Mouse (Mus musculus) stomach, embryonic 15.5 days (tissue): ENCODE results near the gene Eftud2. TPM values are rescaled to one million over a fixed set of nuclear protein-coding genes. Genes with fewer than 3 reads are reported as not detected.

ENCODE experiments used
- ATAC-seq: fragments of 200-750 bp; cut with Nextera tagmentation; 2 replicates; pipeline ENCODE4 v1.8.0; 2017; ENCODE audit warnings: low read depth, moderate number of reproducible peaks, moderate TSS enrichment; ENCODE audit not compliant: insufficient read depth, low FRiP score
- H3K27ac ChIP-seq: fragments of 300-500 bp; sonication (generic); 2 replicates; pipeline ENCODE4 v1.5.1; 2015; ENCODE audit warnings: mild to moderate bottlenecking, inconsistent platforms
- H3K27me3 ChIP-seq: fragments of 300-500 bp; sonication (generic); replicated peaks from 2 replicates; pipeline ENCODE4 v1.6.1; 2015; ENCODE audit warnings: inconsistent platforms
- H3K36me3 ChIP-seq: fragments of 300-500 bp; sonication (generic); 2 replicates; pipeline ENCODE4 v1.6.1; 2015; ENCODE audit warnings: inconsistent platforms
- H3K4me1 ChIP-seq: fragments of 300-500 bp; sonication (generic); 2 replicates; pipeline ENCODE4 v1.6.1; 2015; ENCODE audit warnings: inconsistent platforms
- H3K4me2 ChIP-seq: fragments of 300-500 bp; sonication (generic); 2 replicates; pipeline ENCODE4 v1.6.1; 2015; ENCODE audit warnings: mild to moderate bottlenecking, inconsistent platforms
- H3K4me3 ChIP-seq: fragments of 300-500 bp; sonication (generic); replicated peaks from 2 replicates; pipeline ENCODE4 v1.5.1; 2015; ENCODE audit warnings: inconsistent platforms
- H3K9ac ChIP-seq: fragments of 300-500 bp; sonication (generic); 2 replicates; pipeline ENCODE4 v1.6.1; 2015; ENCODE audit warnings: inconsistent platforms
- H3K9me3 ChIP-seq: fragments of 300-500 bp; sonication (generic); 2 replicates; pipeline ENCODE4 v1.6.1; 2016; ENCODE audit warnings: inconsistent platforms
- WGBS: fragments of 180-500 bp; shearing (Covaris S2); methylation state at CpG from one replicate; pipeline ENCODE4 v1.1.7; 2015; 5-methylcytosine and 5-hydroxymethylcytosine counted together
- polyA plus RNA-seq: library from polyadenylated mRNA; unstranded; fragments of >200 nt; fragmentation: Nextera tagmentation; extraction: Ambion mirVana; gene quantifications from 2 replicates; pipeline ENCODE4 v1.2.1, GENCODE M21; 2015

Eftud2 gene
- polyA plus RNA-seq, 1 experiment from 2014 or later, result 155 TPM

- no peaks in the 10 kb centered on the region for H3K9me3 ChIP-seq
- H3K4me2 ChIP-seq, result no peak overlapping the region
- ATAC-seq, result no peak
- H3K4me1 ChIP-seq, result 0 out of 2 replicates have a peak, but pooled peaks cover 3% of the 10 kb centered on the region
- H3K4me3 ChIP-seq, result no peak overlapping the region
- WGBS, result 54% methylated on average over 4 of the region's 4 CpGs
- no peaks in the 10 kb centered on the region for H3K27me3 ChIP-seq
- H3K9ac ChIP-seq, result no peak overlapping the region
- H3K36me3 ChIP-seq, result no peaks in the 10 kb centered on the region
- no peak overlapping the region for H3K27ac ChIP-seq
Measured at GRCm38 (mm10) chr11:102810721-102811485, 69.9 kb downstream of the Eftud2 start.

GRCm38 (mm10) chr11:102808246-102808645 lies 72.5 kb downstream of the Eftud2 start:
- H3K9me3 ChIP-seq, result no peaks in the 10 kb centered on the region
- H3K27me3 ChIP-seq, result no peaks in the 10 kb centered on the region
- WGBS, result 55% methylated on average over 5 of the region's 5 CpGs
- ATAC-seq, result no peak
- H3K36me3 ChIP-seq, result no peaks in the 10 kb centered on the region
- H3K4me2 ChIP-seq, result no peak overlapping the region
- H3K4me3 ChIP-seq, result no peak overlapping the region
- no peaks in the 10 kb centered on the region for H3K4me1 ChIP-seq
- H3K27ac ChIP-seq, result no peak overlapping the region
- no peak overlapping the region for H3K9ac ChIP-seq

- Histone ChIP-seq H3K9me3 (no peaks in the 10 kb centered on the region), H3K27ac (no peak overlapping the region), H3K4me3 (no peak overlapping the region), H3K4me2 (no peak overlapping the region), H3K4me1 (no peaks in the 10 kb centered on the region), H3K9ac (no peak overlapping the region), H3K27me3 (no peaks in the 10 kb centered on the region), H3K36me3 (peaks cover 11% of the 10 kb centered on the region; the same call in 1 of the 2 replicates)
- no peak for ATAC-seq
- 69% methylated on average over 5 of the region's 5 CpGs for WGBS
Measured at GRCm38 (mm10) chr11:102803453-102803852, 77.3 kb downstream of the Eftud2 start.

GRCm38 (mm10) chr11:102794157-102794556 lies 86.6 kb downstream of the Eftud2 start:
- Histone ChIP-seq H3K27ac (0 out of 2 replicates have a peak overlapping the region, but pooled peaks have one; percentile 3), H3K27me3 (no peaks in the 10 kb centered on the region), H3K4me3 (no peak overlapping the region), H3K9me3 (no peaks in the 10 kb centered on the region), H3K4me1 (0 out of 2 replicates have a peak, but pooled peaks cover 3% of the 10 kb centered on the region), H3K36me3 (peaks cover 3% of the 10 kb centered on the region; the same call in 1 of the 2 replicates), H3K9ac (no peak overlapping the region), H3K4me2 (no peak overlapping the region)
- no peak for ATAC-seq
- 44% methylated on average over 8 of the region's 8 CpGs for WGBS

GRCm38 (mm10) chr11:102791682-102792445 lies 88.9 kb downstream of the Eftud2 start:
- Histone ChIP-seq H3K27me3 (no peaks in the 10 kb centered on the region), H3K4me2 (no peak overlapping the region), H3K4me1 (0 out of 2 replicates have a peak, but pooled peaks cover 3% of the 10 kb centered on the region), H3K9ac (no peak overlapping the region), H3K9me3 (no peaks in the 10 kb centered on the region), H3K27ac (no peak overlapping the region), H3K4me3 (no peak overlapping the region), H3K36me3 (no peaks in the 10 kb centered on the region)
- no peak for ATAC-seq
- 57% methylated on average over 14 of the region's 14 CpGs for WGBS

Other genes with a start within 250 kb of the Eftud2 start
- 0.55 and 1.0 TPM in 2 replicates for gene Meioc, start 217.3 kb downstream of the Eftud2 start, polyA plus RNA-seq
- gene Ccdc43, start 183.2 kb downstream of the Eftud2 start, polyA plus RNA-seq, result 38.3 and 41.4 TPM in 2 replicates
- gene Adam11, start 119.5 kb downstream of the Eftud2 start, polyA plus RNA-seq, result 4.7 and 7.7 TPM in 2 replicates
- 39.0 and 43.7 TPM in 2 replicates for gene Gjc1, start 61.3 kb downstream of the Eftud2 start, polyA plus RNA-seq
- gene Higd1b, start 45.1 kb downstream of the Eftud2 start, polyA plus RNA-seq, result 1.4 and 1.5 TPM in 2 replicates
- 1.1 TPM in 2 replicates for gene Ccdc103, start 219 bp upstream of the Eftud2 start, polyA plus RNA-seq
- gene Fam187a, start 4.2 kb upstream of the Eftud2 start, polyA plus RNA-seq, result not detected in 2 replicates
- 0.70 and 1.2 TPM in 2 replicates for gene Gfap, start 19.9 kb upstream of the Eftud2 start, polyA plus RNA-seq
- 9.5 TPM in 2 replicates for gene Kif18b, start 44.1 kb upstream of the Eftud2 start, polyA plus RNA-seq
- 5.1 and 5.6 TPM in 2 replicates for gene C1ql1, start 65.7 kb upstream of the Eftud2 start, polyA plus RNA-seq
- 48.5 and 52.2 TPM in 2 replicates for gene Nmt1, start 147.2 kb upstream of the Eftud2 start, polyA plus RNA-seq
- 107 TPM in 2 replicates for gene Dcakd, start 147.3 kb upstream of the Eftud2 start, polyA plus RNA-seq
- 3.5 and 3.6 TPM in 2 replicates for gene Plcd3, start 220.7 kb upstream of the Eftud2 start, polyA plus RNA-seq
- 19.2 and 23.7 TPM in 2 replicates for gene Acbd4, start 220.7 kb upstream of the Eftud2 start, polyA plus RNA-seq
- 5.1 and 5.4 TPM in 2 replicates for gene Hexim1, start 235.2 kb upstream of the Eftud2 start, polyA plus RNA-seq